Comparison of ENCODE assay signal across 10 mouse cellular contexts in the genomic region with DNA sequence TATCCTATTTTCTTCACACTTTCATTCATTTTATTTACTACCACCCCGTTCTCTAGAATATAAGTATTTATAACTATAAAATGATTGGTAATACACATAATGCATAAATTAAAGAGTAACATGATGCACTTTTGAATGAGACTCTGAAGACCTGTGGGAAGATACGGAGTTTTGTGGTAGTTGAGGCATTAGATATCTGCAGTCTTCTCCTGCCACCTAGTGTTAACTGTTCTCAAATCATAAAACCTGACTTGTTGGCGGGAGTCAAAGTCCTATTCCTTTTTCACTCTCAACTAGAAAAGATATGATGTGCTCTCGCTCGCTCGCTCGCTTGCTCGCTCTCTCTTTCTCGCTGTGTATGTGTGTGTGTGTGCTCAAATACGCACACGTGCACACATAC. TPM values are rescaled to one million over a fixed set of nuclear protein-coding genes. Genes with fewer than 3 reads are reported as not detected.
A peak's percentile ranks its signal among the peaks of the same experiment; 100 is the strongest.
DNase-seq lines count a peak whose midpoint lies in the region; ATAC-seq lines count a peak whose summit lies in the region.
"Had no signal": no experiment of that assay in that cellular context is flagged by ENCODE, and none has a peak within 500 bp of the region (broad histone marks: within the 10 kb centered on the region; RNA-seq: fewer than 3 reads in every experiment).

No protein-coding gene starts in this region.

- peaks cover 4% of the 10 kb centered on the region for H3K4me1 ChIP-seq in kidney, embryonic 16.5 days (ENCODE audit: insufficient read depth, low read length)
- H3K4me1 ChIP-seq in hindbrain, embryonic 12.5 days: 0 out of 2 replicates have a peak, but pooled peaks cover 3% of the 10 kb centered on the region
- H3K4me1 ChIP-seq: embryonic facial prominence, embryonic 15.5 days; lung, embryonic 15.5 days had no signal

- no peaks in the 10 kb centered on the region for H3K27me3 ChIP-seq in kidney, embryonic 16.5 days (ENCODE audit: insufficient read depth, low read length)
- H3K27me3 ChIP-seq in hindbrain, embryonic 12.5 days: no peaks in the 10 kb centered on the region
- H3K27me3 ChIP-seq: embryonic facial prominence, embryonic 15.5 days; lung, embryonic 15.5 days had no signal

- ATAC-seq in kidney, embryonic 16.5 days (ENCODE audit: low FRiP score, low TSS enrichment): no peak
- ATAC-seq in activated CD4-positive, CD25-positive, alpha-beta regulatory T cell, adult 4 months: peak; percentile 55
- ATAC-seq in hindbrain, embryonic 12.5 days (ENCODE audit: low FRiP score): peak; percentile 67
- peak; percentile 68 for ATAC-seq in megakaryocyte progenitor cell, adult 5-6 weeks (replicated peaks; ENCODE audit: poor library complexity)

- 46% methylated on average over 11 of the region's 11 CpGs for WGBS in kidney, embryonic 16.5 days
- 56% methylated on average over 11 of the region's 11 CpGs for WGBS in hindbrain, embryonic 12.5 days

- H3K36me3 ChIP-seq in kidney, embryonic 16.5 days (ENCODE audit: insufficient read depth, low read length): no peaks in the 10 kb centered on the region
- no peaks in the 10 kb centered on the region for H3K36me3 ChIP-seq in hindbrain, embryonic 12.5 days
- H3K36me3 ChIP-seq: embryonic facial prominence, embryonic 15.5 days; lung, embryonic 15.5 days had no signal

- no peak overlapping the region for H3K27ac ChIP-seq in kidney, embryonic 16.5 days (ENCODE audit: low read length)
- H3K27ac ChIP-seq in hindbrain, embryonic 12.5 days: no peak overlapping the region
- H3K27ac ChIP-seq: embryonic facial prominence, embryonic 15.5 days; lung, embryonic 15.5 days had no signal

- no peak overlapping the region for H3K4me2 ChIP-seq in kidney, embryonic 16.5 days (replicated peaks; ENCODE audit: low read depth, low read length)
- no peak overlapping the region for H3K4me2 ChIP-seq in hindbrain, embryonic 12.5 days (replicated peaks)
- H3K4me2 ChIP-seq: embryonic facial prominence, embryonic 15.5 days; lung, embryonic 15.5 days had no signal

- no peak overlapping the region for H3K4me3 ChIP-seq in kidney, embryonic 16.5 days (ENCODE audit: low read length)
- H3K4me3 ChIP-seq in hindbrain, embryonic 12.5 days: no peak overlapping the region
- H3K4me3 ChIP-seq: embryonic facial prominence, embryonic 15.5 days; lung, embryonic 15.5 days had no signal

- DNase-seq in kidney, adult 9 months: peak; percentile 75
- peak; percentile 29 to 57 for DNase-seq in CD8-positive naive resting alpha-beta T cell, adult 2 months (ENCODE audit: low read depth in 2 of 2, low spot score in 2 of 2)
- peak; percentile 53 for DNase-seq in thymus, postnatal 14 days
- DNase-seq in gastrocnemius, adult 8-10 months (ENCODE audit: low spot score in 2 of 2): no peak

- no peak overlapping the region for H3K9ac ChIP-seq in kidney, embryonic 16.5 days (replicated peaks; ENCODE audit: low read length)
- no peak overlapping the region for H3K9ac ChIP-seq in hindbrain, embryonic 12.5 days
- H3K9ac ChIP-seq: embryonic facial prominence, embryonic 15.5 days; lung, embryonic 15.5 days had no signal

- H3K9me3 ChIP-seq in kidney, embryonic 16.5 days (ENCODE audit: low read length): no peaks in the 10 kb centered on the region
- no peaks in the 10 kb centered on the region for H3K9me3 ChIP-seq in hindbrain, embryonic 12.5 days (replicated peaks)
- H3K9me3 ChIP-seq: embryonic facial prominence, embryonic 15.5 days; lung, embryonic 15.5 days had no signal

RNA-seq across cellular contexts. Expression of gene Calcrl, which starts 4.5 kb away (rescaled TPM):
- 64.7 and 73.3 TPM in 2 replicates for polyA plus RNA-seq in kidney, embryonic 16.5 days (2015; fragmentation: Nextera tagmentation; extraction: Ambion mirVana)
- polyA plus RNA-seq in activated CD4-positive, CD25-positive, alpha-beta regulatory T cell, adult 4 months (2017; shearing (Covaris generic)): 10 to 100 TPM; 24.9 to 26.1 TPM
- 15.4 and 18.4 TPM in 2 replicates for polyA plus RNA-seq in hindbrain, embryonic 12.5 days (2016; fragmentation: Nextera tagmentation; extraction: Ambion mirVana)
- total RNA-seq in megakaryocyte progenitor cell, adult 5-6 weeks (2015): 11.1 and 17.5 TPM in 2 replicates
- 41.4 and 51.3 TPM in 2 replicates for total RNA-seq in megakaryocyte progenitor cell, adult 5-6 weeks (2017)
- total RNA-seq in gastrocnemius, adult 8-10 months (2022): 10 to 100 TPM in 2 of 4 experiments, 1 to 10 TPM in 2; 9.7 to 11.1 (median 10.4) TPM

RNA-seq across cellular contexts. Expression of gene Tfpi, which starts 46.9 kb away (rescaled TPM):
- 37.2 and 40.2 TPM in 2 replicates for polyA plus RNA-seq in kidney, embryonic 16.5 days (2015; fragmentation: Nextera tagmentation; extraction: Ambion mirVana)
- 1 to 10 TPM; 1.4 to 6.1 TPM for polyA plus RNA-seq in activated CD4-positive, CD25-positive, alpha-beta regulatory T cell, adult 4 months (2017; shearing (Covaris generic))
- 18.7 and 25.7 TPM in 2 replicates for polyA plus RNA-seq in hindbrain, embryonic 12.5 days (2016; fragmentation: Nextera tagmentation; extraction: Ambion mirVana)
- total RNA-seq in megakaryocyte progenitor cell, adult 5-6 weeks (2015): 68.1 and 70.0 TPM in 2 replicates
- total RNA-seq in megakaryocyte progenitor cell, adult 5-6 weeks (2017): 56.1 and 62.7 TPM in 2 replicates
- 1 to 10 TPM; 1.7 to 3.3 (median 2.2) TPM for total RNA-seq in gastrocnemius, adult 8-10 months (2022)

Comparison
In these comparisons a context has a peak if more than half of its experiments do, and no peak if none do; other contexts are left out.
1. DNase-seq: peak in kidney, adult 9 months (single experiment), CD8-positive naive resting alpha-beta T cell, adult 2 months (2 of 2) and thymus, postnatal 14 days (single experiment); none in gastrocnemius, adult 8-10 months (0 of 2).